Mouse (Mus musculus): ENCODE data around the gene Anks6. TPM values are rescaled to one million over a fixed set of nuclear protein-coding genes. Genes with fewer than 3 reads are reported as not detected.

Anks6 gene
- polyA plus RNA-seq, 2 experiments, result 6.5 to 14.9 TPM

DNA sequence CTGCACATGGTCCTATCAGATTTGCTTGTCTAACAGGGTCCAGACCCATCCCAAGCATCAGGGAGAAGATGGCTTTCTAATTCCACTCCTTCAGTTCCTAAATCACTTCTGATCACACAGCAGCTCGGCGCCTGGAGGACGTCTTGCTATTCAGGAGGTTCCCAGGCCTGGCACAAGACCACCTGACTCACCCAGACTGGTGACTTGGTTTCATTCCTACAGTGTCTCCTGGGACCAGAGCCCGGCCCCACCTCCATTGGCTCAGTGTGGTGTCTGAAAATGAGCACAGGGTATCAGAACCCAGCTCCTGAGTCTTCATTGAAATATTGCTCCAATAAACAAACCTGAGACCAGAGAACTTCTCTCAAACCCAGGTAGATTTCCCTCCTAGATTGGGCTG is 75.1 kb downstream of the Anks6 start:
- H3K4me2 ChIP-seq (replicated peaks; ENCODE audit: low read depth, low read length, severe bottlenecking), result no peak overlapping the region
- H3K4me3 ChIP-seq (replicated peaks; ENCODE audit: low read length), result no peak overlapping the region
- WGBS, result 84% methylated on average over 4 of the region's 4 CpGs
- H3K27me3 ChIP-seq (ENCODE audit: control insufficient read depth, insufficient read depth, low read length), result no peaks in the 10 kb centered on the region
- ATAC-seq (ENCODE audit: low FRiP score, low read depth) (no peak), DNase-seq (ENCODE audit: low spot score) (no peak)
- H3K9me3 ChIP-seq (ENCODE audit: control insufficient read depth, low read length), result no peaks in the 10 kb centered on the region
- no peaks in the 10 kb centered on the region for H3K4me1 ChIP-seq (ENCODE audit: control insufficient read depth, insufficient read depth, low read length)
- no peak for TF ChIP-seq POLR2A (IDR thresholded peaks at IDR 0.05; ENCODE audit: borderline replicate concordance, extremely low read depth, insufficient read depth, insufficient read length)
- H3K36me3 ChIP-seq (ENCODE audit: control insufficient read depth, insufficient read depth, low read length), result no peaks in the 10 kb centered on the region
- H3K27ac ChIP-seq (replicated peaks; ENCODE audit: low read depth, low read length), result no peak overlapping the region
- no peak overlapping the region for H3K9ac ChIP-seq (ENCODE audit: low read depth, low read length, severe bottlenecking)

DNA sequence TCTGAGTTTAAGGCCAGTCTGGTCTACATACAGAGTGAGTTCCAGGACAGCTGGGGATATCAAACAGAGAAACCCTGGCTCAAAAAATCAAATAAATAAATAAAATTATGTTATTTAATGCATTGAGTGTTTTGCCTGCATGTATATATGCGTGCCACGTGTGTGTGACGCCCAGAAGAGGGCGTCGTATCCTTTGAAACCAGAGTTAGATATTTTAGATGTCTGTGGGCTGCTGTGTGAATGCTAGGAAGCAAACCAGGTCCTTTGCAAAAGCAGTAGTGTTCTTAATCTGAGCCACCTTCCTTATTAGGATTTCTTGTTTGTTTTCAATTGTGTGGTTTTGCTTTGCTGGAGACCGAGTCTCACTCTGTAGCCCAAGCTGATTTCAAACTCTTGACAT is 78.9 kb downstream of the Anks6 start:
- Histone ChIP-seq H3K9me3 (ENCODE audit: control insufficient read depth, low read length) (no peaks in the 10 kb centered on the region), H3K4me2 (replicated peaks; ENCODE audit: low read depth, low read length, severe bottlenecking) (no peak overlapping the region), H3K27me3 (ENCODE audit: control insufficient read depth, insufficient read depth, low read length) (no peaks in the 10 kb centered on the region), H3K27ac (replicated peaks; ENCODE audit: low read depth, low read length) (no peak overlapping the region), H3K36me3 (ENCODE audit: control insufficient read depth, insufficient read depth, low read length) (no peaks in the 10 kb centered on the region), H3K4me3 (replicated peaks; ENCODE audit: low read length) (no peak overlapping the region), H3K9ac (ENCODE audit: low read depth, low read length, severe bottlenecking) (no peak overlapping the region), H3K4me1 (ENCODE audit: control insufficient read depth, insufficient read depth, low read length) (no peaks in the 10 kb centered on the region)
- no peak for TF ChIP-seq POLR2A (IDR thresholded peaks at IDR 0.05; ENCODE audit: borderline replicate concordance, extremely low read depth, insufficient read depth, insufficient read length)
- ATAC-seq (ENCODE audit: low FRiP score, low read depth) (no peak), DNase-seq (ENCODE audit: low spot score) (no peak)
- WGBS, result 83% methylated on average over 6 of the region's 6 CpGs

DNA sequence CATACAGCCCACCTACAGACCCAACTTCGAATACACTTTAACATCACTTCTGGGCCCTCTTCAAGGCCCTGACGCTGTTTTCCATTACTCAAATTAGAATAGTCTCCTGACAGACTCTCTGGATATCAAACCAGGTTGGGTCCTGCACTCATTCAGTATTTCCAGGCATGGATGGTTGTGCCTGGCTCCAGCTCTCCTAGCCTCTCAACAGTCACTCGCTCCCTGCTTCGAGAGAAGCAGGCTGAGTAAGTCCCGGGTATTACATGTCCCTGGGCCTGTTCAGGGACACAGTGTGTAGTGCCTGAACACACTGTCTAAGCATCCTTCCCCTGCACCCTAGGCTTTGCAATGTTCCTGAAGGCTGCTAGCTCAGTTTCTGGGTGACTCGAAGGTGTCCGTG is 80.1 kb downstream of the Anks6 start:
- no peak overlapping the region for H3K27ac ChIP-seq (replicated peaks; ENCODE audit: low read depth, low read length)
- DNase-seq (ENCODE audit: low spot score), result no peak
- no peak overlapping the region for H3K9ac ChIP-seq (ENCODE audit: low read depth, low read length, severe bottlenecking)

DNA sequence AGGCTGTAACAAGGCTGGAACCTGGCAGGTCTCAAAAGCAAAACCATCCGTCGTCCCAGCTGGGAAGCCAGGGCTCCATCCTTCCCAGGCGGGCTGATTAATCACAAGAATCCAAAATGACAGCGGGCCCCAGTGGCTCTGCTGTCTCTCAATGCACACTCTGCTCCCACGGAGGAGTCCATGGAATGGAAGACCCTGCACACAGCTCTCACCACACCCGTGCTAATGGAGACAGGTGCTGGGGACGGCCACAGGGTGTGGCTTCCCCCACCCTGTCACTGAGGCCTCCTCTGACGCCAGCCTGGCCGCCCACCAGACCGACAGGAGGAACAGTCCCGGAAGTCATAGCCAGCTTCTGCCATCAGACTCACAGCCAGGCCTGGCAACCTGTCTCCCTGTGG is 80.6 kb downstream of the Anks6 start:
- DNase-seq (ENCODE audit: low spot score), result no peak
- no peaks in the 10 kb centered on the region for H3K4me1 ChIP-seq (ENCODE audit: control insufficient read depth, insufficient read depth, low read length)

More for the DNA sequence above, 80.1 kb downstream of the Anks6 start:
- H3K4me3 ChIP-seq (replicated peaks; ENCODE audit: low read length), result no peak overlapping the region
- no peaks in the 10 kb centered on the region for H3K9me3 ChIP-seq (ENCODE audit: control insufficient read depth, low read length)
- ATAC-seq (ENCODE audit: low FRiP score, low read depth), result no peak
- no peak overlapping the region for H3K4me2 ChIP-seq (replicated peaks; ENCODE audit: low read depth, low read length, severe bottlenecking)
- no peaks in the 10 kb centered on the region for H3K27me3 ChIP-seq (ENCODE audit: control insufficient read depth, insufficient read depth, low read length)
- WGBS, result 90% methylated on average over 7 of the region's 7 CpGs
- TF ChIP-seq POLR2A (IDR thresholded peaks at IDR 0.05; ENCODE audit: borderline replicate concordance, extremely low read depth, insufficient read depth, insufficient read length), result no peak
- no peaks in the 10 kb centered on the region for H3K4me1 ChIP-seq (ENCODE audit: control insufficient read depth, insufficient read depth, low read length)
- H3K36me3 ChIP-seq (ENCODE audit: control insufficient read depth, insufficient read depth, low read length), result no peaks in the 10 kb centered on the region

DNA sequence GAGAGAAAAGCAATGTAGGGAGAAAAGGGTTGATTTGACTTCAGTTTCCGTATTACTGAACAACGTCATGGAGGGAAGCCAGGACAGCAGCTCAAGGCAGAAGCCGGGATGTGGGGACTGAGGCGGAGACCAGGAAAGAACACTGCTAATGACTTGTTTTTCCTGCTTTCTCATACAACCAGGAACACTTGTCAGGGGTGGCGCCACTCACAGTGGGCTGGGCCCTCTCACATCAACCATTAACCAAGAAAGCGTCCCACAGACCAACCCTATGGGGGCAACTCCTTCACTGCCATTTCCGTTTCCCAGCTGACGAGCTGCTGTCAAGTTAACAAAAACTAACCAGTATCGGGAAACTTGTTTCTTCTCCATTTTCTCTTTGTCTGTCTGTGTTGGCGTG is 83.9 kb downstream of the Anks6 start:
- no peak overlapping the region for H3K9ac ChIP-seq (ENCODE audit: low read depth, low read length, severe bottlenecking)
- H3K27ac ChIP-seq (replicated peaks; ENCODE audit: low read depth, low read length), result no peak overlapping the region
- no peaks in the 10 kb centered on the region for H3K27me3 ChIP-seq (ENCODE audit: control insufficient read depth, insufficient read depth, low read length)
- H3K4me1 ChIP-seq (ENCODE audit: control insufficient read depth, insufficient read depth, low read length), result no peaks in the 10 kb centered on the region
- no peaks in the 10 kb centered on the region for H3K9me3 ChIP-seq (ENCODE audit: control insufficient read depth, low read length)
- TF ChIP-seq POLR2A (IDR thresholded peaks at IDR 0.05; ENCODE audit: borderline replicate concordance, extremely low read depth, insufficient read depth, insufficient read length), result no peak
- no peak for DNase-seq (ENCODE audit: low spot score)
- 80% methylated on average over 10 of the region's 10 CpGs for WGBS
- ATAC-seq (ENCODE audit: low FRiP score, low read depth), result no peak
- H3K4me2 ChIP-seq (replicated peaks; ENCODE audit: low read depth, low read length, severe bottlenecking), result no peak overlapping the region
- H3K4me3 ChIP-seq (replicated peaks; ENCODE audit: low read length), result no peak overlapping the region
- no peaks in the 10 kb centered on the region for H3K36me3 ChIP-seq (ENCODE audit: control insufficient read depth, insufficient read depth, low read length)

More for the DNA sequence above, 80.6 kb downstream of the Anks6 start:
- no peak for ATAC-seq (ENCODE audit: low FRiP score, low read depth)
- Histone ChIP-seq H3K9me3 (ENCODE audit: control insufficient read depth, low read length) (no peaks in the 10 kb centered on the region), H3K36me3 (ENCODE audit: control insufficient read depth, insufficient read depth, low read length) (no peaks in the 10 kb centered on the region), H3K9ac (ENCODE audit: low read depth, low read length, severe bottlenecking) (no peak overlapping the region), H3K4me3 (replicated peaks; ENCODE audit: low read length) (no peak overlapping the region), H3K27me3 (ENCODE audit: control insufficient read depth, insufficient read depth, low read length) (no peaks in the 10 kb centered on the region), H3K27ac (replicated peaks; ENCODE audit: low read depth, low read length) (no peak overlapping the region), H3K4me2 (replicated peaks; ENCODE audit: low read depth, low read length, severe bottlenecking) (no peak overlapping the region)
- TF ChIP-seq POLR2A (IDR thresholded peaks at IDR 0.05; ENCODE audit: borderline replicate concordance, extremely low read depth, insufficient read depth, insufficient read length), result no peak
- WGBS, result 62% methylated on average over 11 of the region's 11 CpGs

DNA sequence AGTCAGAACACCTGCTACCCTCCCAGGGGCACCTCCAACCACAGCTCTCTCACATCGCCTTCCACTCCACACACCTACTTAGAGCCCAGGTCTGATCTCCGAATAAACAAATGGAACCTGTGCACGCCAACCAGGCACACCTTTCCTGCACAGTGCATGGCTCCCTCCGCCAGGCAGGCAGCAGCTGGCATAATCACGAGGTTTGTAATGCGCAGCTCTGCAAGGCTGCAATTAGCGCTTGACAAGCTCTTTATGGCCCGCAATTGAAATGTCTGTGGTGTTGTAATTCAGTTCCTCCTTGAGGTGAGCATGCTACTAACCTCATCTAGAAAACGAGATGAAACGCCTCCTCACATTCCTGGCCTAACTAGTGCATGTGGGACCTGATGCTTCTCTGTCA is 89.2 kb downstream of the Anks6 start:
- no peaks in the 10 kb centered on the region for H3K4me1 ChIP-seq (ENCODE audit: control insufficient read depth, insufficient read depth, low read length)
- no peak overlapping the region for H3K9ac ChIP-seq (ENCODE audit: low read depth, low read length, severe bottlenecking)
- H3K27me3 ChIP-seq (ENCODE audit: control insufficient read depth, insufficient read depth, low read length), result no peaks in the 10 kb centered on the region
- ATAC-seq (ENCODE audit: low FRiP score, low read depth) (no peak), DNase-seq (ENCODE audit: low spot score) (no peak)
- no peak overlapping the region for H3K27ac ChIP-seq (replicated peaks; ENCODE audit: low read depth, low read length)
- H3K9me3 ChIP-seq (ENCODE audit: control insufficient read depth, low read length), result no peaks in the 10 kb centered on the region
- no peaks in the 10 kb centered on the region for H3K36me3 ChIP-seq (ENCODE audit: control insufficient read depth, insufficient read depth, low read length)
- 43% methylated on average over 10 of the region's 10 CpGs for WGBS
- H3K4me3 ChIP-seq (replicated peaks; ENCODE audit: low read length), result no peak overlapping the region
- TF ChIP-seq POLR2A (IDR thresholded peaks at IDR 0.05; ENCODE audit: borderline replicate concordance, extremely low read depth, insufficient read depth, insufficient read length), result no peak
- no peak overlapping the region for H3K4me2 ChIP-seq (replicated peaks; ENCODE audit: low read depth, low read length, severe bottlenecking)

Data from limb, embryonic 14.5 days (tissue).